Mouse (Mus musculus): ENCODE data around the gene Osbpl7.

- TF ChIP-seq CTCF (IDR thresholded peaks at IDR 0.05; ENCODE audit: low read depth, low read length) (peak; percentile 88), POLR2A (IDR thresholded peaks at IDR 0.05; ENCODE audit: extremely low read depth, insufficient read depth, low read length) (no peak)
Observed at GRCm38 (mm10) chr11:97101722-97102121, 51.3 kb downstream of the Osbpl7 start.
